Mouse (Mus musculus) forebrain, postnatal 0 days (tissue): ENCODE data around the gene Adamts14. TPM values are rescaled to one million over a fixed set of nuclear protein-coding genes. Genes with fewer than 3 reads are reported as not detected.

ENCODE experiments used
- ATAC-seq: fragments of 200-750 bp; cut with Nextera tagmentation; 2 replicates; pipeline ENCODE4 v1.8.0; 2017; ENCODE audit warnings: mild to moderate bottlenecking, moderate library complexity
- DNase-seq: peaks from one replicate; pipeline ENCODE4 v3.0.0-alpha.2; 2015
- H3K27ac ChIP-seq: fragments of 300-500 bp; sonication (generic); 2 replicates; pipeline ENCODE4 v1.5.1; 2014; ENCODE audit warnings: low read depth, mild to moderate bottlenecking, antibody characterized with exemption, low read length, moderate library complexity, mixed read lengths
- H3K27me3 ChIP-seq: fragments of 300-500 bp; sonication (generic); 2 replicates; pipeline ENCODE4 v1.6.1; 2014; ENCODE audit warnings: mild to moderate bottlenecking, low read length, mixed read lengths; ENCODE audit not compliant: insufficient read depth
- H3K36me3 ChIP-seq: fragments of 300-500 bp; sonication (generic); 2 replicates; pipeline ENCODE4 v1.6.1; 2014; ENCODE audit warnings: mild to moderate bottlenecking, moderate library complexity; ENCODE audit not compliant: insufficient read depth
- H3K4me1 ChIP-seq: fragments of 300-500 bp; sonication (generic); 2 replicates; pipeline ENCODE4 v1.6.1; 2014; ENCODE audit warnings: antibody characterized with exemption; ENCODE audit not compliant: insufficient read depth
- H3K4me2 ChIP-seq: fragments of 300-500 bp; sonication (generic); 2 replicates; pipeline ENCODE4 v1.6.1; 2014; ENCODE audit warnings: low read depth, mild to moderate bottlenecking, moderate library complexity
- H3K4me3 ChIP-seq: fragments of 300-500 bp; sonication (generic); 2 replicates; pipeline ENCODE4 v1.5.1; 2014; ENCODE audit warnings: low read depth, low read length, mixed read lengths
- H3K9ac ChIP-seq: fragments of 300-500 bp; sonication (generic); 2 replicates; pipeline ENCODE4 v1.6.1; 2014; ENCODE audit warnings: mild to moderate bottlenecking
- H3K9me3 ChIP-seq: fragments of 300-500 bp; sonication (generic); 2 replicates; pipeline ENCODE4 v1.6.1; 2016; ENCODE audit warnings: low read length
- CTCF ChIP-seq: sonication (generic); IDR thresholded peaks from 2 replicates; pipeline ENCODE4 v1.5.1; 2016; ENCODE audit warnings: antibody characterized with exemption, control low read depth, low read depth
- WGBS: fragments of 180-500 bp; shearing (Covaris S2); extraction: QIAGEN DNeasy Blood & Tissue Kit; methylation state at CpG from one replicate; pipeline ENCODE4 v1.1.7; 2014; 5-methylcytosine and 5-hydroxymethylcytosine counted together
- polyA plus RNA-seq: library from polyadenylated mRNA; unstranded; fragments of >200 nt; fragmentation: Nextera tagmentation; extraction: Ambion mirVana; gene quantifications from 2 replicates; pipeline ENCODE4 v1.2.1, GENCODE M21; 2015
- total RNA-seq: library from RNA; depleted of rRNA; stranded (reverse); fragments of >200 nt; gene quantifications from 2 replicates; pipeline ENCODE4 v1.2.3, GENCODE M21; 2014

Adamts14 gene
- total and polyA plus RNA-seq, 2 experiments from 2014 or later, result 0.22 to 1.0 TPM

DNA sequence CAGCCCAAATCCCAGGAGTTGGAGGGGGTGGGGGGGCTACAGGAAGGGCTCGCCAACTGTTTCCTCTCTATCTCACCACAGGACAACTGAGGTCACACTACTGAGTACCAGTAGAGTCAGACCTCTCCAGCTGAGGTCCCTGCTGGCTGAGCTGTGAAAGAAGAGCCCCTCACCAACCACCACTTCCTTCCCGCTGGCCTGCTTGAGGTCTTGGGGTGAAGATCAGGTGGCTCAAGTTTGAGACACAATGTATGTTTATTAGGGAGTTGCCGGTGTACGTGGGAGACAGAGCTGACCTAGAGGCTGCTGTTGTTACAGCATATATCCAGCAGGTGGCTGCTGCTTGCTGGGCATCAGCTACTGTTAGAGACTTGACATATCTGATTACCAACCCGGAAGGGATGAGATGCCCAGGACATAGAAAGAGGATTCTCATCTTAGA, 2.5 kb upstream of the Adamts14 start:
- H3K27me3 ChIP-seq, result no peaks in the 10 kb centered on the region
- ATAC-seq (peak; percentile 46), DNase-seq (peak; percentile 63)
- no peaks in the 10 kb centered on the region for H3K9me3 ChIP-seq
- H3K9ac ChIP-seq, result no peak overlapping the region
- WGBS, result 10% methylated on average over 5 of the region's 5 CpGs
- H3K4me1 ChIP-seq, result no peaks in the 10 kb centered on the region
- H3K27ac ChIP-seq, result no peak overlapping the region
- TF ChIP-seq CTCF, result peak; percentile 79
- H3K4me3 ChIP-seq, result no peak overlapping the region
- H3K4me2 ChIP-seq, result no peak overlapping the region
- H3K36me3 ChIP-seq, result no peaks in the 10 kb centered on the region

DNA sequence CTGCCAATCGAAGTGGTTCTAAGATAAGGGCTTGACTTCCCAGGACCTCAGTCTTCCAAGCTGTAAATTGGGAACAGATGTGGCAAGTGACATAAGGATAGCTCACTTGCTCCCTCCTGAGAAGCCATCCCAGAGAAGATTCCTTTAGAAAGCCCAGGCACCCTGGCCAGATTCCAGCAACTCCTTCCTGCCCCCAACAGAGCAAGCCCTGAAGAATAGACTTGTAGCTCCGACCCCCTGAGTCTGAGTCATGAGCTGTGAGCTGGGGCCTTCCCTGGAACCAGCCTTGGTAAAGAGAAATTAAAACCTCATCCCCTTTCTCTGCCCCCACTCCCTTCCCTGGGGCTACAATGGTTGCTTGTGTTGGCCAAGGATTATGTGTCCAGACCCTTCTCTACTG, 1.3 kb upstream of the Adamts14 start:
- H3K9ac ChIP-seq, result no peak overlapping the region

DNA sequence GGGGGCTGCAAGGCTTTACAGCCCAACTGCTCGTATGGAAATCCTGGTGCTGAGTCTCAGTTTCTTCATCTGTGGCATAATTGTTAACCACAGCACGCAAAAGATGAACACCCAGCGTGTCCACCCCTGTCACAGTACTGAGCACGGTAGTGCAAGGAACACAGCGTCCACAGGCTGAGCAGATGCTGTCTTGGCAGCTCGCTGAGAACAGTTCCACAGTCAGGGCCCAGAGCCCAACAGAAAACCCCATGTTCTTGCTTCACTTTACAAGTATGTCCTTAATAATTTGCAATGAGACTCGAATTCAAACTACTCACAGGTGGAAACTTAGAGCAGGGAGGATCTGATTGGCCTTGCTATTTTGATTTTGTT, 592 bp upstream of the Adamts14 start:
- DNase-seq, result no peak
- TF ChIP-seq CTCF, result no peak
- H3K27ac ChIP-seq, result no peak overlapping the region
- no peaks in the 10 kb centered on the region for H3K4me1 ChIP-seq
- H3K9ac ChIP-seq, result peak overlapping the region; percentile 47; the same call in 1 of the 2 replicates
- H3K27me3 ChIP-seq, result no peaks in the 10 kb centered on the region
- WGBS, result 37% methylated on average over 7 of the region's 7 CpGs
- H3K36me3 ChIP-seq, result no peaks in the 10 kb centered on the region
- peak overlapping the region; percentile 55 for H3K4me3 ChIP-seq
- H3K9me3 ChIP-seq, result no peaks in the 10 kb centered on the region
- no peak for ATAC-seq
- peak overlapping the region; percentile 96 for H3K4me2 ChIP-seq

More for the DNA sequence above, 1.3 kb upstream of the Adamts14 start:
- H3K9me3 ChIP-seq, result no peaks in the 10 kb centered on the region
- no peaks in the 10 kb centered on the region for H3K36me3 ChIP-seq
- no peak overlapping the region for H3K27ac ChIP-seq
- no peak overlapping the region for H3K4me3 ChIP-seq
- no peak for TF ChIP-seq CTCF
- no peaks in the 10 kb centered on the region for H3K4me1 ChIP-seq
- 63% methylated on average over 2 of the region's 2 CpGs for WGBS
- H3K27me3 ChIP-seq, result no peaks in the 10 kb centered on the region
- DNase-seq (no peak), ATAC-seq (no peak)
- H3K4me2 ChIP-seq, result no peak overlapping the region

DNA sequence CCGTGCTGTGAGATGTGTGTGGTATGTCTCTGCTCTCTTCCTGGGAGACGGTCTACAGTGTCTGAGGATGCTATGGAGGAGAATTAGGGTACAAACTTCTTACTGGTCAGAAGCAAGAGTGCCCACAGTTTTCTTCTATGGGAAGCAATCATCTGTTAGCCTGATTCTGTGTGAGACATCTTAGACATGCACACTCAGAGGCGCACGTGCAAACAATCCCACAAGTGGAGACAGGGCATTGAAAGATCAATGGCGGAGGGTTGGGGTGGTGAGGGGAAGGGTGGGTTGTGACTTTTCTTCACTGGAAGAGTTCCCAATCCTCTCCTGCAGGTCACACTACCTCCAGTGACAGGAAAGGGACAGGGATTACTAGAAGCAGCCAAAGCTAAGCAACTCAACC, 607 bp downstream of the Adamts14 start:
- no peaks in the 10 kb centered on the region for H3K27me3 ChIP-seq
- no peaks in the 10 kb centered on the region for H3K9me3 ChIP-seq
- H3K9ac ChIP-seq, result peak overlapping the region; percentile 47
- ATAC-seq, result no peak; the same call in 1 of the 2 replicates
- no peaks in the 10 kb centered on the region for H3K4me1 ChIP-seq
- WGBS, result 47% methylated on average over 5 of the region's 5 CpGs
- peak overlapping the region; percentile 55 for H3K4me3 ChIP-seq
- H3K4me2 ChIP-seq, result peak overlapping the region; percentile 96
- no peak for TF ChIP-seq CTCF
- no peak overlapping the region for H3K27ac ChIP-seq
- no peak for DNase-seq
- H3K36me3 ChIP-seq, result no peaks in the 10 kb centered on the region

DNA sequence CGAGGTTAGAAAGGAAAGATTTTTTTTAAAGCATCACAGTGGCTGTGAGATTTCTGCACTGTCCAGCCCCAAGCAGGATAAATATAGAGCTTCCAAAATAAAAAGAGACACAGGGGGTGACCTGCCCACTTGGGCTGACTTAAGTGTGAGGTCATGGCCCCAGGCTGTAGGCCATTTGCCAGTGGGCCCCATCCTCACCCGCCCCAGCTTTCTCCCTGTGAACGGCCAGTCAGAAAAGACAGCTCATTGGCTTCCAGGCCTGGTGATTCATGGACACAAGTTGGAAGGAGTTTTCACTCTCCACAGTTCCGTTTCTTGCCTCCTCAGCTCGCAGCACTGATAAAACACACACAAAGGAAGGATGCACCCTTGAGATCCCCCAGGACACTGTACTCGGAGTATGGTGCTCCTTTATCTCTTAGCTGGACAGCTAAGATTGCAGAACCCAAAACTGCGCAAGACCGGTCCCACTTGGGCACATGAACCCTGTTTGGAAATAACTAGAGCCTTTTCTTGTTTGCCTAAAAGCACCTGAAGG, 1.1 kb downstream of the Adamts14 start:
- no peak overlapping the region for H3K4me2 ChIP-seq

DNA sequence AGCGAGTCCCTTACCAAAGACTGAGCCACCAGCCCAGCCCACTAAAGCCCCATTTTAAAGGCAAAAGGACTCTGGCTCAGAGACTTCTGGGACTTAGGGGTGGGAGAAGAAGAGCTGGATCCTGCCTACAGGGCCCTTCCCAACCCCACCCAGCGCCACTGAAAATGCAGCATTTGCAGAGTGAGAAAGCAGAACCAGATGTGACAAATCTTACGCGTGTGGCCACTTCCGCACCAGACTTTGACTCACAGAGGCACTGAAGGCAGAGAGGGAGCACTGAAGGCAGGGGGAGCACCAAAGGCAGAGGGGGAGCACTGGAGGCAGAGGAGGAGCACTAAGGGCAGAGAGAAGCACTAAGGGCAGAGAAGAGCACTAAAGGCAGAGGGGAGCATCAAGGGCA, 5.9 kb downstream of the Adamts14 start:
- Histone ChIP-seq H3K27ac (no peak overlapping the region), H3K36me3 (no peaks in the 10 kb centered on the region), H3K4me3 (no peak overlapping the region), H3K9me3 (no peaks in the 10 kb centered on the region), H3K4me2 (no peak overlapping the region), H3K27me3 (no peaks in the 10 kb centered on the region), H3K4me1 (no peaks in the 10 kb centered on the region), H3K9ac (no peak overlapping the region)
- ATAC-seq (no peak), DNase-seq (no peak)
- no peak for TF ChIP-seq CTCF
- WGBS, result 94% methylated on average over 5 of the region's 5 CpGs

More for the DNA sequence above, 1.1 kb downstream of the Adamts14 start:
- TF ChIP-seq CTCF, result no peak
- DNase-seq (no peak), ATAC-seq (no peak)
- 64% methylated on average over 8 of the region's 8 CpGs for WGBS
- Histone ChIP-seq H3K27me3 (no peaks in the 10 kb centered on the region), H3K9me3 (no peaks in the 10 kb centered on the region), H3K27ac (no peak overlapping the region), H3K4me1 (no peaks in the 10 kb centered on the region), H3K36me3 (no peaks in the 10 kb centered on the region), H3K4me3 (no peak overlapping the region), H3K9ac (no peak overlapping the region)

DNA sequence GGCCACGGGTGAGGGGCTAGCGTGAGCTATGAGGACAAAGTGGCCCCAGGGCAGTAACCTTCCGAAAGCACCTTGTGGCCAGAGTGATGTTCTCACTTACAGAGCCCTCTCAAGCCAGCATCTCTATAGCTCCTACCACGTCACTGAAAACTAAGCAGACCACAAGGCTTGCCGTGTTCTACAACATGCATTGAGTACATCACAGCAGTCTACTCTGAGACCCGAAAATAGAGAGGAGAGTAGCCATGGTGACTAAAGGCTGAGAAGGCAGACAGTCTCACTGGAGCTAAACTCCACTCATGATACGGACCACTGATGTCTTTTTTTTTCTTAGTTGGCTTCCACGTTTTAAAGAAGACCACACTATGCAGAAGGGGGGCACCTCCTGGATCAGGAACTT, 9.6 kb downstream of the Adamts14 start:
- peak; percentile 63 for ATAC-seq

More for the DNA sequence above, 9.6 kb downstream of the Adamts14 start:
- H3K4me3 ChIP-seq, result no peak overlapping the region
- H3K27me3 ChIP-seq, result no peaks in the 10 kb centered on the region
- H3K4me1 ChIP-seq, result no peaks in the 10 kb centered on the region
- no peak overlapping the region for H3K4me2 ChIP-seq
- 83% methylated on average over 8 of the region's 8 CpGs for WGBS
- no peak for TF ChIP-seq CTCF
- H3K9ac ChIP-seq, result no peak overlapping the region
- no peaks in the 10 kb centered on the region for H3K9me3 ChIP-seq
- H3K36me3 ChIP-seq, result no peaks in the 10 kb centered on the region
- no peak for DNase-seq
- H3K27ac ChIP-seq, result no peak overlapping the region
